Comparison of ENCODE assay signal across 19 mouse cellular contexts in genomic region chr7:99177386-99177785, GRCm38 (mm10). TPM values are rescaled to one million over a fixed set of nuclear protein-coding genes. Genes with fewer than 3 reads are reported as not detected.
DNase-seq lines count a peak whose midpoint lies in the region; ATAC-seq and TF ChIP-seq lines count a peak whose summit lies in the region.
"Had no signal": no experiment of that assay in that cellular context is flagged by ENCODE, and none has a peak within 500 bp of the region (broad histone marks: within the 10 kb centered on the region; RNA-seq: fewer than 3 reads in every experiment).

No protein-coding gene starts in this region.

- H3K4me3 ChIP-seq in intestine, embryonic 16.5 days (ENCODE audit: low read length), result no peak overlapping the region
- no peak overlapping the region for H3K4me3 ChIP-seq in intestine, embryonic 15.5 days (replicated peaks)
- H3K4me3 ChIP-seq in intestine, postnatal 0 days (ENCODE audit: low read depth, low read length), result no peak overlapping the region; the same call in 1 of the 2 replicates
- no peak overlapping the region for H3K4me3 ChIP-seq in midbrain, postnatal 0 days (ENCODE audit: low read depth, low read length)
- H3K4me3 ChIP-seq: embryonic facial prominence, embryonic 12.5 days; heart, embryonic 15.5 days; hindbrain, embryonic 10.5 days had no signal

- 0 out of 2 replicates have a peak overlapping the region, but pooled peaks have one; percentile 42 for H3K9ac ChIP-seq in intestine, embryonic 16.5 days (ENCODE audit: low read depth, low read length)
- no peak overlapping the region for H3K9ac ChIP-seq in intestine, embryonic 15.5 days
- H3K9ac ChIP-seq in intestine, postnatal 0 days (ENCODE audit: low read depth, low read length), result peak overlapping the region; percentile 38; the same call in 1 of the 2 replicates
- no peak overlapping the region for H3K9ac ChIP-seq in midbrain, postnatal 0 days (replicated peaks; ENCODE audit: low read length, poor library complexity, severe bottlenecking)
- H3K9ac ChIP-seq: embryonic facial prominence, embryonic 12.5 days; heart, embryonic 15.5 days; hindbrain, embryonic 14.5 days had no signal

- H3K4me1 ChIP-seq in intestine, embryonic 16.5 days (ENCODE audit: control insufficient read depth, insufficient read depth, low read length), result peaks cover 42% of the 10 kb centered on the region
- H3K4me1 ChIP-seq in intestine, embryonic 15.5 days (replicated peaks), result peaks cover 24% of the 10 kb centered on the region
- H3K4me1 ChIP-seq in intestine, postnatal 0 days (replicated peaks; ENCODE audit: control insufficient read depth, insufficient read depth, low read length), result peaks cover 14% of the 10 kb centered on the region
- H3K4me1 ChIP-seq in midbrain, postnatal 0 days (ENCODE audit: insufficient read depth, low read length), result 0 out of 2 replicates have a peak, but pooled peaks cover 6% of the 10 kb centered on the region

- no peaks in the 10 kb centered on the region for H3K9me3 ChIP-seq in intestine, embryonic 16.5 days (ENCODE audit: control insufficient read depth, low read length)
- H3K9me3 ChIP-seq in intestine, embryonic 15.5 days, result no peaks in the 10 kb centered on the region
- H3K9me3 ChIP-seq in intestine, postnatal 0 days (ENCODE audit: control insufficient read depth), result no peaks in the 10 kb centered on the region
- H3K9me3 ChIP-seq in midbrain, postnatal 0 days (ENCODE audit: low read length), result no peaks in the 10 kb centered on the region
- H3K9me3 ChIP-seq: embryonic facial prominence, embryonic 12.5 days; heart, embryonic 15.5 days; hindbrain, embryonic 10.5 days had no signal

- no peak overlapping the region for H3K4me2 ChIP-seq in intestine, embryonic 16.5 days (ENCODE audit: low read depth, low read length)
- no peak overlapping the region for H3K4me2 ChIP-seq in intestine, embryonic 15.5 days (replicated peaks)
- peak overlapping the region; percentile 97 for H3K4me2 ChIP-seq in intestine, postnatal 0 days (replicated peaks; ENCODE audit: low read depth)
- no peak overlapping the region for H3K4me2 ChIP-seq in midbrain, postnatal 0 days (ENCODE audit: low read depth, low read length, poor library complexity, severe bottlenecking)
- H3K4me2 ChIP-seq: embryonic facial prominence, embryonic 12.5 days; heart, embryonic 11.5 days; heart, embryonic 15.5 days; hindbrain, embryonic 14.5 days had no signal

- ATAC-seq in intestine, embryonic 16.5 days, result no peak
- ATAC-seq in intestine, embryonic 15.5 days, result no peak
- no peak for ATAC-seq in intestine, postnatal 0 days
- ATAC-seq in midbrain, postnatal 0 days (ENCODE audit: low FRiP score), result no peak
- ATAC-seq: activated CD4-positive, CD25-positive, alpha-beta regulatory T cell, adult 4 months; forebrain, embryonic 16.5 days; Patski had no signal

- WGBS in intestine, embryonic 16.5 days, result 89% methylated on average over 5 of the region's 5 CpGs
- 80% methylated on average over 5 of the region's 5 CpGs for WGBS in intestine, embryonic 15.5 days
- 80% methylated on average over 5 of the region's 5 CpGs for WGBS in intestine, postnatal 0 days
- WGBS in midbrain, postnatal 0 days, result 59% methylated on average over 5 of the region's 5 CpGs

- no peak for TF ChIP-seq CTCF in intestine, postnatal 0 days (IDR thresholded peaks at IDR 0.05; ENCODE audit: low read depth)
- TF ChIP-seq CTCF in midbrain, postnatal 0 days (IDR thresholded peaks at IDR 0.05), result no peak

- H3K27me3 ChIP-seq in intestine, embryonic 16.5 days (replicated peaks; ENCODE audit: control insufficient read depth, insufficient read depth, low read length), result no peaks in the 10 kb centered on the region
- H3K27me3 ChIP-seq in intestine, embryonic 15.5 days (replicated peaks), result no peaks in the 10 kb centered on the region
- no peaks in the 10 kb centered on the region for H3K27me3 ChIP-seq in intestine, postnatal 0 days (replicated peaks; ENCODE audit: control insufficient read depth, insufficient read depth, low read length)
- no peaks in the 10 kb centered on the region; the same call in 1 of the 2 replicates for H3K27me3 ChIP-seq in midbrain, postnatal 0 days (ENCODE audit: insufficient read depth, low read length)

- H3K27ac ChIP-seq in intestine, embryonic 16.5 days (ENCODE audit: low read length), result no peak overlapping the region
- no peak overlapping the region for H3K27ac ChIP-seq in intestine, embryonic 15.5 days
- H3K27ac ChIP-seq in intestine, postnatal 0 days (ENCODE audit: low read depth, low read length), result peak overlapping the region; percentile 30
- H3K27ac ChIP-seq in midbrain, postnatal 0 days (ENCODE audit: low read depth, low read length), result no peak overlapping the region
- H3K27ac ChIP-seq: embryonic facial prominence, embryonic 12.5 days; heart, embryonic 15.5 days; hindbrain, embryonic 10.5 days; hindbrain, embryonic 14.5 days had no signal

- H3K36me3 ChIP-seq in intestine, embryonic 16.5 days (ENCODE audit: control insufficient read depth, insufficient read depth, low read length), result no peaks in the 10 kb centered on the region
- no peaks in the 10 kb centered on the region for H3K36me3 ChIP-seq in intestine, embryonic 15.5 days
- peaks cover 12% of the 10 kb centered on the region; the same call in 1 of the 2 replicates for H3K36me3 ChIP-seq in intestine, postnatal 0 days (ENCODE audit: control insufficient read depth, insufficient read depth)
- no peaks in the 10 kb centered on the region for H3K36me3 ChIP-seq in midbrain, postnatal 0 days (ENCODE audit: insufficient read depth, low read length)
- H3K36me3 ChIP-seq: embryonic facial prominence, embryonic 12.5 days; heart, embryonic 15.5 days; hindbrain, embryonic 10.5 days had no signal

- DNase-seq in right cerebral cortex, adult 18-20 months, result peak; percentile 53
- DNase-seq in right cerebral cortex, postnatal 14 days, result no peak
- DNase-seq in brain, adult 2 months (ENCODE audit: low read depth, low spot score), result peak; percentile 72
- DNase-seq in midbrain, postnatal 0 days (ENCODE audit: low spot score), result no peak
- DNase-seq: adrenal gland, postnatal 14 days; cerebellum, adult 8-10 months; cerebellum, postnatal 14 days; gastrocnemius, postnatal 10 days had no signal

RNA-seq across cellular contexts. Expression of gene Dgat2, which starts 5.1 kb away (rescaled TPM):
- 325 and 488 TPM in 2 replicates for polyA plus RNA-seq in intestine, embryonic 16.5 days (2015; fragmentation: Nextera tagmentation; extraction: Ambion mirVana)
- polyA plus RNA-seq in intestine, embryonic 15.5 days (2015; fragmentation: Nextera tagmentation; extraction: Ambion mirVana), result 176 and 204 TPM in 2 replicates
- polyA plus RNA-seq in intestine, postnatal 0 days (2015; fragmentation: Nextera tagmentation; extraction: Ambion mirVana), result 1,614 and 1,691 TPM in 2 replicates
- total RNA-seq in midbrain, postnatal 0 days (2014; rRNA removed), result 34.5 and 35.3 TPM in 2 replicates
- polyA plus RNA-seq in midbrain, postnatal 0 days (2015; fragmentation: Nextera tagmentation; extraction: Ambion mirVana), result 32.0 and 33.1 TPM in 2 replicates

RNA-seq across cellular contexts. Expression of gene Uvrag, which starts 36.4 kb away (rescaled TPM):
- polyA plus RNA-seq in intestine, embryonic 16.5 days (2015; fragmentation: Nextera tagmentation; extraction: Ambion mirVana), result 17.4 and 18.3 TPM in 2 replicates
- 20.5 and 20.9 TPM in 2 replicates for polyA plus RNA-seq in intestine, embryonic 15.5 days (2015; fragmentation: Nextera tagmentation; extraction: Ambion mirVana)
- 12.0 and 17.4 TPM in 2 replicates for polyA plus RNA-seq in intestine, postnatal 0 days (2015; fragmentation: Nextera tagmentation; extraction: Ambion mirVana)
- total RNA-seq in midbrain, postnatal 0 days (2014; rRNA removed), result 23.3 and 26.3 TPM in 2 replicates
- polyA plus RNA-seq in midbrain, postnatal 0 days (2015; fragmentation: Nextera tagmentation; extraction: Ambion mirVana), result 13.5 and 19.8 TPM in 2 replicates

Comparison
In these comparisons a context has a peak if more than half of its experiments do, and no peak if none do; other contexts are left out.
1. H3K9ac ChIP-seq: peak in intestine, embryonic 16.5 days (single experiment) and intestine, postnatal 0 days (single experiment); none in intestine, embryonic 15.5 days (single experiment) and midbrain, postnatal 0 days (single experiment).
2. DNase-seq: peak in right cerebral cortex, adult 18-20 months (single experiment) and brain, adult 2 months (single experiment); none in right cerebral cortex, postnatal 14 days (single experiment) and midbrain, postnatal 0 days (single experiment).